ENCODE assay signal across 8 mouse cellular contexts in the genomic region with DNA sequence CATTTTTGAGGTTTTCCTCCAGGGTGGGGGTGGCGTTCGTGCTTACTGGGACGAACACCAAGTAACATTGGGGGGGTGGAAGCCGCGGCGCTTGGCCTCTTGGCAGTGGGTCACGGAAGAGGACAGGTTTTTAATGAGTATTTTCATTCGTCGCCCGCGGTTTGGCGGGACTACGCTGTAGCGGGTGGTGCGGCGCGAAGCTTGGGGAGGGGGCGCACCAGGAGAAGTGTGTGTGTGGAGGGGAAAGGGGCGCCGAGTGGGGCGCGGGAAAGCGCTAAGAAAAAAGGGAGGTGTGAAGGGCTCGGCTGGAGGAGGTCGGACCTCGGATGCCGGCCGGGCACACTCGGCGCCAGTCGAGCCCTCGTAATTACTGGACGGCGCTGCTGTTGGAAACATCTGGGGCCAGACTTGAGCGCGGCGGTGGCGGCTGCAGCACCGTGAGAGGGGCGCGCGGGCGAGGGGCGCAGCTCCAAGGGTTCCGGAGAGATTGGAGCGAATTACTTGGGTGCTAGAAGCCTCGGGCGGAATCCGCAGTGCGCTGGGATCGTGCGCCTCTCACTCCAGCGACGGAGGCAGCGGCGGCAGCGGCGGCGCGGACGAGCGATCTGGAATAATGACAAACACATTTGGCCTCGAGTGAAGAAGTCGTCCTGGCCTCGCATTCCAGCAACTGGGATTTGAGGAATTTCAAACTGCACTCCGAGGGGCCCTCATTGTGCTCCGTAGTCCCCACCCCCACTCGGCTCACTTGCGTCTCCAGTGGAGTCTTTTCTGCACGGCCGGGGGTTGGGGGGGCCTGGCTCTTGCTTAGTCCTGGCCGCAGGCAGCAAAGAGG. TPM values are rescaled to one million over a fixed set of nuclear protein-coding genes. Genes with fewer than 3 reads are reported as not detected.
DNase-seq lines count a peak whose midpoint lies in the region; ATAC-seq and TF ChIP-seq lines count a peak whose summit lies in the region.

No protein-coding gene starts in this region.

- peak; percentile 6 for DNase-seq in cerebellum, adult 11-12 months
- DNase-seq in cerebellum, adult 11 months, result no peak
- DNase-seq in brain, embryonic 14.5 days (ENCODE audit: low read depth), result peak; percentile 51
- peak; percentile 71 for DNase-seq in gastrocnemius, postnatal 14 days
- peak; percentile 77 for DNase-seq in lung, postnatal 0 days (ENCODE audit: low spot score)
- DNase-seq in testis, postnatal 10 days (ENCODE audit: low spot score), result peak; percentile 82
- DNase-seq in thymus, postnatal 36 days, result no peak

- H3K4me2 ChIP-seq in intestine, postnatal 0 days (replicated peaks; ENCODE audit: low read depth), result peak overlapping the region; percentile 58
- peak overlapping the region; percentile 43 for H3K4me2 ChIP-seq in lung, postnatal 0 days (replicated peaks; ENCODE audit: low read depth, low read length)

- peak overlapping the region; percentile 45 for H3K9ac ChIP-seq in intestine, postnatal 0 days (ENCODE audit: low read depth, low read length)
- peak overlapping the region; percentile 50; the same call in 1 of the 2 replicates for H3K9ac ChIP-seq in lung, postnatal 0 days (replicated peaks; ENCODE audit: low read depth)

- peak overlapping the region; percentile 76 for H3K27ac ChIP-seq in intestine, postnatal 0 days (ENCODE audit: low read depth, low read length)
- H3K27ac ChIP-seq in lung, postnatal 0 days (ENCODE audit: low read length), result peak overlapping the region; percentile 69

- ATAC-seq in intestine, postnatal 0 days, result no peak
- ATAC-seq in lung, postnatal 0 days, result no peak

- no peaks in the 10 kb centered on the region for H3K9me3 ChIP-seq in intestine, postnatal 0 days (ENCODE audit: control insufficient read depth)
- no peaks in the 10 kb centered on the region for H3K9me3 ChIP-seq in lung, postnatal 0 days (ENCODE audit: low read length)

- intact Hi-C loops in gastrocnemius, postnatal 14 days (cut with DNase I; ENCODE audit: low total_unique reads), result loop anchor here (10.0 kb wide), 1 partner anchor 508 kb away; no protein-coding TSS in a partner anchor

- no peaks in the 10 kb centered on the region; the same call in 1 of the 2 replicates for H3K4me1 ChIP-seq in intestine, postnatal 0 days (replicated peaks; ENCODE audit: control insufficient read depth, insufficient read depth, low read length)
- peaks cover 3% of the 10 kb centered on the region; the same call in 1 of the 2 replicates for H3K4me1 ChIP-seq in lung, postnatal 0 days (ENCODE audit: insufficient read depth, low read depth, low read length)

- 2% methylated on average over 72 of the region's 72 CpGs for WGBS in intestine, postnatal 0 days
- WGBS in lung, postnatal 0 days, result 1% methylated on average over 65 of the region's 72 CpGs

- no peak for TF ChIP-seq EP300 in lung, postnatal 0 days (IDR thresholded peaks at IDR 0.05)

- peaks cover 75% of the 10 kb centered on the region for H3K27me3 ChIP-seq in intestine, postnatal 0 days (replicated peaks; ENCODE audit: control insufficient read depth, insufficient read depth, low read length)
- H3K27me3 ChIP-seq in lung, postnatal 0 days (replicated peaks; ENCODE audit: insufficient read depth, low read length), result peaks cover 49% of the 10 kb centered on the region

- no peaks in the 10 kb centered on the region for H3K36me3 ChIP-seq in intestine, postnatal 0 days (ENCODE audit: control insufficient read depth, insufficient read depth)
- H3K36me3 ChIP-seq in lung, postnatal 0 days (ENCODE audit: insufficient read depth, low read length), result no peaks in the 10 kb centered on the region

- TF ChIP-seq CTCF in brain, embryonic 14.5 days (IDR thresholded peaks at IDR 0.05; ENCODE audit: borderline replicate concordance, extremely low read depth, insufficient read depth, insufficient read length), result no peak
- peak; percentile 34 for TF ChIP-seq CTCF in intestine, postnatal 0 days (IDR thresholded peaks at IDR 0.05; ENCODE audit: low read depth)
- TF ChIP-seq CTCF in lung, postnatal 0 days (IDR thresholded peaks at IDR 0.05), result peak; percentile 36

- no peak for TF ChIP-seq POLR2A in brain, embryonic 14.5 days (IDR thresholded peaks at IDR 0.05; ENCODE audit: borderline replicate concordance, extremely low read depth, insufficient read depth, insufficient read length, poor library complexity, severe bottlenecking)

- H3K4me3 ChIP-seq in intestine, postnatal 0 days (ENCODE audit: low read depth, low read length), result peak overlapping the region; percentile 43
- H3K4me3 ChIP-seq in lung, postnatal 0 days (ENCODE audit: low read depth, low read length), result peak overlapping the region; percentile 43

RNA-seq across cellular contexts. Expression of gene Pdgfra, which starts 0.9 kb away (rescaled TPM):
- 7.2 and 16.3 TPM in 2 replicates for polyA plus RNA-seq in brain, embryonic 14.5 days (2012; rRNA removed)
- total RNA-seq in gastrocnemius, postnatal 14 days (2021), result 10 to 100 TPM; 38.7 to 41.4 TPM
- 12.0 and 13.8 TPM in 2 replicates for polyA plus RNA-seq in intestine, postnatal 0 days (2015; fragmentation: Nextera tagmentation; extraction: Ambion mirVana)
- polyA plus RNA-seq in lung, postnatal 0 days (2015; fragmentation: Nextera tagmentation; extraction: Ambion mirVana), result 14.2 and 15.9 TPM in 2 replicates

Comparison
In these comparisons a context has a peak if more than half of its experiments do, and no peak if none do; other contexts are left out.
1. DNase-seq: peak in cerebellum, adult 11-12 months (single experiment), brain, embryonic 14.5 days (single experiment), gastrocnemius, postnatal 14 days (single experiment), lung, postnatal 0 days (single experiment) and testis, postnatal 10 days (single experiment); none in cerebellum, adult 11 months (single experiment) and thymus, postnatal 36 days (0 of 2).